Mouse (Mus musculus): ENCODE results near the gene Gm5426. TPM values are rescaled to one million over a fixed set of nuclear protein-coding genes. Genes with fewer than 3 reads are reported as not detected.
A peak's percentile ranks its signal among the peaks of the same experiment; 100 is the strongest.

Gene Gm5426
- polyA plus RNA-seq, 1 experiment from 2014 or later: not detected

GRCm38 (mm10) chr10:96105124-96105523, 31.3 kb upstream of the Gm5426 start:
- Histone ChIP-seq H3K36me3 (ENCODE audit: control insufficient read depth, insufficient read depth, low read length) (no peaks in the 10 kb centered on the region), H3K4me2 (ENCODE audit: low read depth, low read length) (no peak overlapping the region), H3K4me3 (ENCODE audit: low read depth, low read length) (no peak overlapping the region), H3K9me3 (ENCODE audit: control insufficient read depth, low read length) (no peaks in the 10 kb centered on the region), H3K27me3 (replicated peaks; ENCODE audit: control insufficient read depth, insufficient read depth, low read length) (no peaks in the 10 kb centered on the region), H3K27ac (replicated peaks; ENCODE audit: low read depth, low read length) (no peak overlapping the region), H3K9ac (ENCODE audit: low read depth, low read length) (no peak overlapping the region), H3K4me1 (ENCODE audit: control insufficient read depth, insufficient read depth, low read length) (no peaks in the 10 kb centered on the region)
- WGBS: 93% methylated on average over 2 of the region's 2 CpGs
- DNase-seq (ENCODE audit: low spot score) (no peak), ATAC-seq (ENCODE audit: low read depth) (no peak)

DNA sequence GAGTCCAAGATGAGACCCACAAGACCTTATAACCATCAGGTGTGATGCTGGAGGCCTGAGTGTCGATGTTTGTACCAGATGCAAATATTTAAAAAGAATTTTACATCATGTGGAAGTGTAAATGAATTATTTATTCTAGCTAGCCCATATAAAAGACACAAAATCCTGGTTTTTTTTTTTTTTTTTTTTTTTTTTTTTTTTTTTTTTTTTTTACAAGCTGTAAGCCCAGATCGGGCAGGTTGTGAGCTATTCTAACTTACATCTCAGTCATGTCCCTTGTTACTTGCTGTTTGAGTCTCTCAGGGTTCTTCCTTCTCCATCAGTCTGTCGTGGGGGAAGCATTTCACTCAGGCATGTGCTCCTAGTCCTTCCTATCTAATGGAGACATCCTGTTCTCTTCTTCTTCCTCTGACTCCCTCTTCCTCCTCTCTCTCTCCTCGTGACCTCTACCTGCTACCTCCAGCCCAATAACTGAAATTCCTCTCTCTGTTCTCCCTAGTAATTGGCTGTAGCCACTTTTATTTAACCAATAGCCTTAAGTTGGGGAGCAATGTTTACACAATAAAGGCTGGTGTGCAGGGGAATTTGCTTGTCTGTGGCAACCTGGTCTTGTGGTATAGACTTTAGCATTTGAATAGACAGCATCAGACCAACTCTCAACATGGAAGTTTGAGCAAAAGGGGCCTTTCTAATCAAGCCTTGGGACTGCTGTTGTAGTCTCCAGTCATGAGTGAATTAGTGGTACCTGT, 29.3 kb upstream of the Gm5426 start:
- no peak overlapping the region for H3K27ac ChIP-seq (replicated peaks; ENCODE audit: low read depth, low read length)
- 71% methylated on average over 4 of the region's 4 CpGs for WGBS

DNA sequence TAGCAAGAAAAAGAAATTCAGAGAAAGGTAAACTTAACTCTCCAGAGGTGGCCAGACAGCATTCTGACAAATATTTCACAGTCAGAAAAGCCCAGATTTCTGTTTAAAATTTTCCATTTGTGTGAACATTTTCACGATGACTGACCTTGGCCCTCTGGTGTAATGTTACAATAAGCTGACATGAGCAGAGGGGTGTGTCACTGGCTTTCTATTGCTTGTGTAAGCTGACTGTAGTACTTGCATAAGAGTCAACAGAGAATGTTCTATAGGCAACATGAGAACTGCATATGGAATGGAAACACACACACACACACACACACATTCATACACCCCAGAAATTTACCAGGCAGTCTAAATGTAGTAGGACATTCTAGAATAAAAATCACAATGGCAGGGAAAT, 28.6 kb upstream of the Gm5426 start:
- Histone ChIP-seq H3K4me3 (ENCODE audit: low read depth, low read length) (no peak overlapping the region), H3K4me1 (ENCODE audit: control insufficient read depth, insufficient read depth, low read length) (no peaks in the 10 kb centered on the region), H3K27me3 (replicated peaks; ENCODE audit: control insufficient read depth, insufficient read depth, low read length) (no peaks in the 10 kb centered on the region), H3K9me3 (ENCODE audit: control insufficient read depth, low read length) (no peaks in the 10 kb centered on the region), H3K27ac (replicated peaks; ENCODE audit: low read depth, low read length) (no peak overlapping the region), H3K4me2 (ENCODE audit: low read depth, low read length) (no peak overlapping the region), H3K9ac (ENCODE audit: low read depth, low read length) (no peak overlapping the region), H3K36me3 (ENCODE audit: control insufficient read depth, insufficient read depth, low read length) (no peaks in the 10 kb centered on the region)
- DNase-seq (ENCODE audit: low spot score): peak; percentile 16
- 22% methylated on average over 1 of the region's 1 CpGs for WGBS
- ATAC-seq (ENCODE audit: low read depth): no peak

More for the DNA sequence above, 29.3 kb upstream of the Gm5426 start:
- Histone ChIP-seq H3K27me3 (replicated peaks; ENCODE audit: control insufficient read depth, insufficient read depth, low read length) (no peaks in the 10 kb centered on the region), H3K4me3 (ENCODE audit: low read depth, low read length) (no peak overlapping the region), H3K9me3 (ENCODE audit: control insufficient read depth, low read length) (no peaks in the 10 kb centered on the region), H3K9ac (ENCODE audit: low read depth, low read length) (no peak overlapping the region), H3K4me1 (ENCODE audit: control insufficient read depth, insufficient read depth, low read length) (no peaks in the 10 kb centered on the region), H3K4me2 (ENCODE audit: low read depth, low read length) (no peak overlapping the region), H3K36me3 (ENCODE audit: control insufficient read depth, insufficient read depth, low read length) (no peaks in the 10 kb centered on the region)
- DNase-seq (ENCODE audit: low spot score) (no peak), ATAC-seq (ENCODE audit: low read depth) (no peak)

DNA sequence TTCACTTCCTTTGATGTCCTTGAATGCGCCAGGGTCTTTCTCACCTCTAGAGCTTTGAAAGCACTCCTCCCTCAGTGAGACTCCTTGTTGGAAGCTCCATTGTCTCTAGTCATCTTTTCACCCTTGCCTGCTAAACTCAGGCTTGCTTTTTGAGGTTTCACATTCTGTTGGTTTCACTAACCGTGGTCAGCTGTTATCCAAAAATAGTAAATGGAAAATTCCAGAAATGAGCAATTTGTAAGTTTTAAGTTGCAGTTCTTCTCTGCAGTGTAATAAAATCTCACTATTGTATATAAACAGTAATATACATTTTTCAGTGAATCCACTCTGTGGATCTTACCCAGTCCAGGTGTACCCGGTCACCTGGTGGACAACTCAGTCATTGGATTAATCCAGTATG, 21.1 kb upstream of the Gm5426 start:
- no peak overlapping the region for H3K4me2 ChIP-seq (ENCODE audit: low read depth, low read length)
- H3K9ac ChIP-seq (ENCODE audit: low read depth, low read length): no peak overlapping the region
- 76% methylated on average over 3 of the region's 3 CpGs for WGBS
- no peak overlapping the region for H3K27ac ChIP-seq (replicated peaks; ENCODE audit: low read depth, low read length)
- H3K9me3 ChIP-seq (ENCODE audit: control insufficient read depth, low read length): no peaks in the 10 kb centered on the region
- DNase-seq (ENCODE audit: low spot score) (no peak), ATAC-seq (ENCODE audit: low read depth) (no peak)
- no peaks in the 10 kb centered on the region for H3K36me3 ChIP-seq (ENCODE audit: control insufficient read depth, insufficient read depth, low read length)
- H3K27me3 ChIP-seq (replicated peaks; ENCODE audit: control insufficient read depth, insufficient read depth, low read length): no peaks in the 10 kb centered on the region
- no peaks in the 10 kb centered on the region for H3K4me1 ChIP-seq (ENCODE audit: control insufficient read depth, insufficient read depth, low read length)
- no peak overlapping the region for H3K4me3 ChIP-seq (ENCODE audit: low read depth, low read length)

DNA sequence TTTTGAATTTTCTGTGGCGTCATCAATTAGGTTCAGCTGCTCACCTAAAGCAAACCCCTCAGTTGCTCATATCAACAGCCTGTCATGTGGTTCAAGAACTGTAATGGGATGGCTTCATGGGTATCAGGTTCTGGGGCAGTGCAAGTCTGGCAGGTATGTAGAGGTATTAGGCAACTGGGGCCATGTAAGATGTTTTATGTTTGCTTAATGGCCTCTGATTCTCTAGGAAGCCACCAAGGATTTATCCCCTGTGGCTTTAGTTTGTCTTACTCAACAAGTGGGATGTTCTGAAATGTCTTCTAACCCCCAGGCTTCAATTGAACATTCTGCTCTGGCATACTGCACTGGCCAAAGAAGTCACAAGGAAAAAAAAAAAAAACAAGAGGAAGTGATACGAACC, 15.6 kb upstream of the Gm5426 start:
- no peak for ATAC-seq (ENCODE audit: low read depth)
- WGBS: 90% methylated on average over 2 of the region's 2 CpGs

GRCm38 (mm10) chr10:96121249-96122010, 15.0 kb upstream of the Gm5426 start:
- Histone ChIP-seq H3K4me3 (ENCODE audit: low read depth, low read length) (no peak overlapping the region), H3K27me3 (replicated peaks; ENCODE audit: control insufficient read depth, insufficient read depth, low read length) (no peaks in the 10 kb centered on the region), H3K4me1 (ENCODE audit: control insufficient read depth, insufficient read depth, low read length) (no peaks in the 10 kb centered on the region), H3K9ac (ENCODE audit: low read depth, low read length) (no peak overlapping the region), H3K27ac (replicated peaks; ENCODE audit: low read depth, low read length) (no peak overlapping the region), H3K4me2 (ENCODE audit: low read depth, low read length) (no peak overlapping the region), H3K9me3 (ENCODE audit: control insufficient read depth, low read length) (no peaks in the 10 kb centered on the region), H3K36me3 (ENCODE audit: control insufficient read depth, insufficient read depth, low read length) (no peaks in the 10 kb centered on the region)
- 73% methylated on average over 4 of the region's 4 CpGs for WGBS
- ATAC-seq (ENCODE audit: low read depth) (no peak), DNase-seq (ENCODE audit: low spot score) (peak; percentile 24)

More for the DNA sequence above, 15.6 kb upstream of the Gm5426 start:
- H3K36me3 ChIP-seq (ENCODE audit: control insufficient read depth, insufficient read depth, low read length): no peaks in the 10 kb centered on the region
- no peak for DNase-seq (ENCODE audit: low spot score)
- H3K27ac ChIP-seq (replicated peaks; ENCODE audit: low read depth, low read length): no peak overlapping the region
- H3K27me3 ChIP-seq (replicated peaks; ENCODE audit: control insufficient read depth, insufficient read depth, low read length): no peaks in the 10 kb centered on the region
- no peak overlapping the region for H3K4me2 ChIP-seq (ENCODE audit: low read depth, low read length)
- H3K4me3 ChIP-seq (ENCODE audit: low read depth, low read length): no peak overlapping the region
- H3K9ac ChIP-seq (ENCODE audit: low read depth, low read length): no peak overlapping the region
- no peaks in the 10 kb centered on the region for H3K9me3 ChIP-seq (ENCODE audit: control insufficient read depth, low read length)
- H3K4me1 ChIP-seq (ENCODE audit: control insufficient read depth, insufficient read depth, low read length): no peaks in the 10 kb centered on the region

DNA sequence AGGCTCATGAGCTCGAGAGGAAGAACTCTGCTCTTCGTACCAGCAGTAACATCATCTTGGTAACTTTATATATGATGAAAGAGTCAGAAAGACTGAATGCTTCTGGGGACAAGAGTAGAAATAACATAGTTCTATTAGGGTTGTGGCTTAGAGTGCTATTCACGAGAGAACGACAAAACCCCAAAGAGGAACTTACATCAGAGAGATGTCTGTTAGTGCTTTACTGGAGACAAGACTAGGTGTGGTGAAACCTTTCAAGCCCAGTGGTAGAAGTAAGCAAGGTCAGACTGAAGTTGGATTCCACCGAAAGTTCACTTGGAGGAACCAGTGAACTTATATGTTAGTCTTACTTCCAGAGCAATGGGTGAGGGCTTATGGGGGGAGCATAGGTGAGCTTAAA, 12.5 kb upstream of the Gm5426 start:
- no peaks in the 10 kb centered on the region for H3K9me3 ChIP-seq (ENCODE audit: control insufficient read depth, low read length)
- no peaks in the 10 kb centered on the region for H3K36me3 ChIP-seq (ENCODE audit: control insufficient read depth, insufficient read depth, low read length)
- H3K4me3 ChIP-seq (ENCODE audit: low read depth, low read length): no peak overlapping the region
- H3K9ac ChIP-seq (ENCODE audit: low read depth, low read length): no peak overlapping the region
- no peak overlapping the region for H3K27ac ChIP-seq (replicated peaks; ENCODE audit: low read depth, low read length)
- no peak for ATAC-seq (ENCODE audit: low read depth)
- no peaks in the 10 kb centered on the region for H3K4me1 ChIP-seq (ENCODE audit: control insufficient read depth, insufficient read depth, low read length)
- DNase-seq (ENCODE audit: low spot score): no peak
- H3K27me3 ChIP-seq (replicated peaks; ENCODE audit: control insufficient read depth, insufficient read depth, low read length): no peaks in the 10 kb centered on the region
- H3K4me2 ChIP-seq (ENCODE audit: low read depth, low read length): no peak overlapping the region
- 75% methylated on average over 5 of the region's 5 CpGs for WGBS

GRCm38 (mm10) chr10:96124290-96124689, 12.1 kb upstream of the Gm5426 start:
- WGBS: 80% methylated on average over 1 of the region's 1 CpGs
- Histone ChIP-seq H3K9ac (ENCODE audit: low read depth, low read length) (no peak overlapping the region), H3K4me3 (ENCODE audit: low read depth, low read length) (no peak overlapping the region), H3K36me3 (ENCODE audit: control insufficient read depth, insufficient read depth, low read length) (no peaks in the 10 kb centered on the region), H3K4me2 (ENCODE audit: low read depth, low read length) (no peak overlapping the region), H3K9me3 (ENCODE audit: control insufficient read depth, low read length) (no peaks in the 10 kb centered on the region), H3K4me1 (ENCODE audit: control insufficient read depth, insufficient read depth, low read length) (no peaks in the 10 kb centered on the region), H3K27me3 (replicated peaks; ENCODE audit: control insufficient read depth, insufficient read depth, low read length) (no peaks in the 10 kb centered on the region), H3K27ac (replicated peaks; ENCODE audit: low read depth, low read length) (no peak overlapping the region)
- no peak for ATAC-seq (ENCODE audit: low read depth)
- DNase-seq (ENCODE audit: low spot score): no peak
